Mouse (Mus musculus): Measurements from ENCODE around the gene Taok2.
"Not testable (repeated sequence)": the region's sequence is repeated elsewhere in the genome, so short reads cannot be mapped to it uniquely, and the experiment has no call there.

The Taok2 gene

GRCm38 (mm10) chr7:126884286-126885164 is at the start of gene Taok2:
Gene Taok2 (minus strand): TSS chr7:126884703.
- peak; percentile 99 for DNase-seq (ENCODE audit: low spot score)

- no peak for DNase-seq (ENCODE audit: low spot score)
Observed at GRCm38 (mm10) chr7:126932652-126933051, 48.1 kb upstream of the Taok2 start.

GRCm38 (mm10) chr7:126929046-126929445 is 44.5 kb upstream of the Taok2 start:
- no peak for DNase-seq (ENCODE audit: low spot score)

GRCm38 (mm10) chr7:126928384-126929037 is 44.0 kb upstream of the Taok2 start, which contains the start of gene Kctd13:
Gene Kctd13 (plus strand): TSS chr7:126928879.
- DNase-seq (ENCODE audit: low spot score) = peak; percentile 92

- no peak for DNase-seq (ENCODE audit: low spot score)
Observed at GRCm38 (mm10) chr7:126926299-126926698, 41.8 kb upstream of the Taok2 start.

GRCm38 (mm10) chr7:126923999-126924398 is 39.5 kb upstream of the Taok2 start:
- DNase-seq (ENCODE audit: low spot score) = no peak

GRCm38 (mm10) chr7:126922624-126923060 is 38.1 kb upstream of the Taok2 start, which contains the start of gene Tmem219:
Gene Tmem219 (minus strand): TSS chr7:126922917.
- DNase-seq (ENCODE audit: low spot score) = peak; percentile 71

- DNase-seq (ENCODE audit: low spot score) = peak; percentile 14
Observed at GRCm38 (mm10) chr7:126921563-126921962, 37.1 kb upstream of the Taok2 start.

- no peak for DNase-seq (ENCODE audit: low spot score)
Observed at GRCm38 (mm10) chr7:126919973-126920372, 35.5 kb upstream of the Taok2 start.

GRCm38 (mm10) chr7:126918356-126918755 is 33.9 kb upstream of the Taok2 start:
- DNase-seq (ENCODE audit: low spot score) = not testable (repeated sequence)

GRCm38 (mm10) chr7:126914844-126915243 is 30.3 kb upstream of the Taok2 start:
- no peak for DNase-seq (ENCODE audit: low spot score)

GRCm38 (mm10) chr7:126905590-126905989 is 21.1 kb upstream of the Taok2 start:
- no peak for DNase-seq (ENCODE audit: low spot score)

- DNase-seq (ENCODE audit: low spot score) = not testable (repeated sequence)
Observed at GRCm38 (mm10) chr7:126899781-126900180, 15.3 kb upstream of the Taok2 start.

- peak; percentile 91 for DNase-seq (ENCODE audit: low spot score)
Observed at GRCm38 (mm10) chr7:126898102-126898990, 13.8 kb upstream of the Taok2 start.

- no peak for DNase-seq (ENCODE audit: low spot score)
Observed at GRCm38 (mm10) chr7:126897390-126898101, 13.0 kb upstream of the Taok2 start.

GRCm38 (mm10) chr7:126896912-126897311 is 12.4 kb upstream of the Taok2 start:
- DNase-seq (ENCODE audit: low spot score) = no peak

- DNase-seq (ENCODE audit: low spot score) = no peak
Observed at GRCm38 (mm10) chr7:126888852-126889251, 4.3 kb upstream of the Taok2 start.

- DNase-seq (ENCODE audit: low spot score) = no peak
Observed at GRCm38 (mm10) chr7:126887281-126887680, 2.8 kb upstream of the Taok2 start.

GRCm38 (mm10) chr7:126883731-126884181 is 747 bp downstream of the Taok2 start:
- peak; percentile 30 for DNase-seq (ENCODE audit: low spot score)

GRCm38 (mm10) chr7:126881040-126881439 is 3.5 kb downstream of the Taok2 start:
- no peak for DNase-seq (ENCODE audit: low spot score)

- no peak for DNase-seq (ENCODE audit: low spot score)
Observed at GRCm38 (mm10) chr7:126877239-126877638, 7.3 kb downstream of the Taok2 start.

Measured in yolk sac, embryonic 10.5 days (tissue).